Mouse (Mus musculus): ENCODE measurements around the gene Lst1. TPM values are rescaled to one million over a fixed set of nuclear protein-coding genes. Genes with fewer than 3 reads are reported as not detected.
A peak's percentile ranks its signal among the peaks of the same experiment; 100 is the strongest.

Gene Lst1
- polyA plus RNA-seq, 1 experiment = 3.5 TPM

GRCm38 (mm10) chr17:35172445-35173234 is 15.6 kb downstream of the Lst1 start:
- no peak overlapping the region for H3K4me3 ChIP-seq (ENCODE audit: insufficient read depth, low read length)
- H3K27ac ChIP-seq (ENCODE audit: insufficient read depth, low read length) = no peak overlapping the region
- peaks cover 3% of the 10 kb centered on the region; the same call in 1 of the 2 replicates for H3K4me1 ChIP-seq (ENCODE audit: control insufficient read depth, insufficient read depth, low read length)
- TF ChIP-seq POLR2A (IDR thresholded peaks at IDR 0.05; ENCODE audit: low read depth, low read length) (no peak), CTCF (IDR thresholded peaks at IDR 0.05; ENCODE audit: borderline replicate concordance, insufficient read depth, low read length) (no peak)

GRCm38 (mm10) chr17:35168541-35169207 is 19.6 kb downstream of the Lst1 start:
- H3K4me1 ChIP-seq (ENCODE audit: control insufficient read depth, insufficient read depth, low read length) = no peaks in the 10 kb centered on the region
- TF ChIP-seq POLR2A (IDR thresholded peaks at IDR 0.05; ENCODE audit: low read depth, low read length) = no peak
- no peak for TF ChIP-seq CTCF (IDR thresholded peaks at IDR 0.05; ENCODE audit: borderline replicate concordance, insufficient read depth, low read length)
- H3K27ac ChIP-seq (ENCODE audit: insufficient read depth, low read length) = no peak overlapping the region
- no peak overlapping the region for H3K4me3 ChIP-seq (ENCODE audit: insufficient read depth, low read length)

GRCm38 (mm10) chr17:35167794-35168193 is 20.4 kb downstream of the Lst1 start:
- TF ChIP-seq CTCF (IDR thresholded peaks at IDR 0.05; ENCODE audit: borderline replicate concordance, insufficient read depth, low read length) = no peak
- no peak for TF ChIP-seq POLR2A (IDR thresholded peaks at IDR 0.05; ENCODE audit: low read depth, low read length)
- no peak overlapping the region for H3K4me3 ChIP-seq (ENCODE audit: insufficient read depth, low read length)
- no peaks in the 10 kb centered on the region for H3K4me1 ChIP-seq (ENCODE audit: control insufficient read depth, insufficient read depth, low read length)
- no peak overlapping the region for H3K27ac ChIP-seq (ENCODE audit: insufficient read depth, low read length)

GRCm38 (mm10) chr17:35166352-35167035 is 21.7 kb downstream of the Lst1 start:
- no peak overlapping the region for H3K27ac ChIP-seq (ENCODE audit: insufficient read depth, low read length)
- TF ChIP-seq CTCF (IDR thresholded peaks at IDR 0.05; ENCODE audit: borderline replicate concordance, insufficient read depth, low read length) (no peak), POLR2A (IDR thresholded peaks at IDR 0.05; ENCODE audit: low read depth, low read length) (no peak)
- H3K4me1 ChIP-seq (ENCODE audit: control insufficient read depth, insufficient read depth, low read length) = no peaks in the 10 kb centered on the region
- H3K4me3 ChIP-seq (ENCODE audit: insufficient read depth, low read length) = no peak overlapping the region

GRCm38 (mm10) chr17:35165451-35166155 is 22.6 kb downstream of the Lst1 start:
- H3K4me1 ChIP-seq (ENCODE audit: control insufficient read depth, insufficient read depth, low read length) = no peaks in the 10 kb centered on the region
- TF ChIP-seq CTCF (IDR thresholded peaks at IDR 0.05; ENCODE audit: borderline replicate concordance, insufficient read depth, low read length) = no peak
- no peak for TF ChIP-seq POLR2A (IDR thresholded peaks at IDR 0.05; ENCODE audit: low read depth, low read length)
- peak overlapping the region; percentile 44 for H3K4me3 ChIP-seq (ENCODE audit: insufficient read depth, low read length)
- H3K27ac ChIP-seq (ENCODE audit: insufficient read depth, low read length) = peak overlapping the region; percentile 96

- Histone ChIP-seq H3K4me1 (ENCODE audit: control insufficient read depth, insufficient read depth, low read length) (no peaks in the 10 kb centered on the region), H3K4me3 (ENCODE audit: insufficient read depth, low read length) (peak within 1 kb of the TSS; percentile 100), H3K27ac (ENCODE audit: insufficient read depth, low read length) (peak within 1 kb of the TSS; percentile 96)
- TF ChIP-seq POLR2A (IDR thresholded peaks at IDR 0.05; ENCODE audit: low read depth, low read length) = peak; percentile 88
- TF ChIP-seq CTCF (IDR thresholded peaks at IDR 0.05; ENCODE audit: borderline replicate concordance, insufficient read depth, low read length) = no peak
Measured at GRCm38 (mm10) chr17:35164568-35165450, 23.4 kb downstream of the Lst1 start, which contains the start of gene Prrc2a. Prrc2a (minus strand) TSS chr17:35164897.

- no peak for TF ChIP-seq CTCF (IDR thresholded peaks at IDR 0.05; ENCODE audit: borderline replicate concordance, insufficient read depth, low read length)
- TF ChIP-seq POLR2A (IDR thresholded peaks at IDR 0.05; ENCODE audit: low read depth, low read length) = no peak
- Histone ChIP-seq H3K4me1 (ENCODE audit: control insufficient read depth, insufficient read depth, low read length) (no peaks in the 10 kb centered on the region), H3K27ac (ENCODE audit: insufficient read depth, low read length) (peak overlapping the region; percentile 51), H3K4me3 (ENCODE audit: insufficient read depth, low read length) (peak overlapping the region; percentile 100)
Measured at GRCm38 (mm10) chr17:35164218-35164567, 24.0 kb downstream of the Lst1 start.

- Histone ChIP-seq H3K4me3 (ENCODE audit: insufficient read depth, low read length) (peak overlapping the region; percentile 100), H3K4me1 (ENCODE audit: control insufficient read depth, insufficient read depth, low read length) (no peaks in the 10 kb centered on the region), H3K27ac (ENCODE audit: insufficient read depth, low read length) (peak overlapping the region; percentile 51)
- no peak for TF ChIP-seq POLR2A (IDR thresholded peaks at IDR 0.05; ENCODE audit: low read depth, low read length)
Measured at GRCm38 (mm10) chr17:35163326-35164081, 24.7 kb downstream of the Lst1 start.

All from embryonic fibroblast, embryonic 13.5 days (primary cell).